Mouse (Mus musculus): ENCODE results near the gene Ap1b1. TPM values are rescaled to one million over a fixed set of nuclear protein-coding genes. Genes with fewer than 3 reads are reported as not detected.

Gene Ap1b1
- polyA plus RNA-seq, 1 experiment from 2014 or later = 126 TPM

DNA sequence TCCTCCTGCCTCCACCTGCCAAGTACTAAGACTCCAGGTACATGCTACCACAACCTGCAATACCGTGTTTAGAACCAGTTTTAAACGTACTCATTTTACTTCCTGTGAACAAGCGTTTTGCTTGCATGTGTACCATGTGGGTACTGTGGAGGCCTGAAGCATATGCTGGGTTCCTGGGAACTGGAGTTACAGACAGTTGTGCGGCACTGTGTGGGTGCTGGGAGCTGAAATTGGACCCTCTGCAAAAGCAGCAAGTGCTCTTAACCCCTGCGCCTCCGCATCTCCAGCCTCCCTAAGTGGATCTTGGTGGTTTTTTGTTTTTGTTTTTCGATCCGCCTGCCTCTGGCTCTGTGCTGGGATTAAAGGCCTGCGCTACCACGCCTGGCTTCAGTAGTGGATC lies 65.0 kb downstream of the Ap1b1 start:
- Histone ChIP-seq H3K27me3 (replicated peaks; ENCODE audit: control insufficient read depth, insufficient read depth, low read length) (peaks cover 14% of the 10 kb centered on the region), H3K4me1 (replicated peaks; ENCODE audit: control insufficient read depth, insufficient read depth, low read length) (no peaks in the 10 kb centered on the region), H3K36me3 (ENCODE audit: control insufficient read depth, insufficient read depth, low read length) (no peaks in the 10 kb centered on the region), H3K4me3 (ENCODE audit: low read depth, low read length) (no peak overlapping the region), H3K9me3 (ENCODE audit: control insufficient read depth, low read length) (no peaks in the 10 kb centered on the region), H3K9ac (ENCODE audit: low read depth, low read length) (no peak overlapping the region), H3K27ac (ENCODE audit: low read depth, low read length) (no peak overlapping the region), H3K4me2 (no peak overlapping the region)
- DNase-seq (ENCODE audit: low spot score) (no peak), ATAC-seq (replicated peaks; ENCODE audit: low FRiP score) (no peak)
- 86% methylated on average over 10 of the region's 10 CpGs for WGBS

- Histone ChIP-seq H3K9ac (ENCODE audit: low read depth, low read length) (no peak overlapping the region), H3K4me1 (replicated peaks; ENCODE audit: control insufficient read depth, insufficient read depth, low read length) (no peaks in the 10 kb centered on the region), H3K36me3 (ENCODE audit: control insufficient read depth, insufficient read depth, low read length) (no peaks in the 10 kb centered on the region), H3K9me3 (ENCODE audit: control insufficient read depth, low read length) (no peaks in the 10 kb centered on the region), H3K27ac (ENCODE audit: low read depth, low read length) (no peak overlapping the region), H3K27me3 (replicated peaks; ENCODE audit: control insufficient read depth, insufficient read depth, low read length) (peaks cover 21% of the 10 kb centered on the region), H3K4me3 (ENCODE audit: low read depth, low read length) (no peak overlapping the region), H3K4me2 (no peak overlapping the region)
- ATAC-seq (replicated peaks; ENCODE audit: low FRiP score) (no peak), DNase-seq (ENCODE audit: low spot score) (no peak)
- 68% methylated on average over 10 of the region's 10 CpGs for WGBS
Observed at GRCm38 (mm10) chr11:5052200-5052854, 65.7 kb downstream of the Ap1b1 start.

DNA sequence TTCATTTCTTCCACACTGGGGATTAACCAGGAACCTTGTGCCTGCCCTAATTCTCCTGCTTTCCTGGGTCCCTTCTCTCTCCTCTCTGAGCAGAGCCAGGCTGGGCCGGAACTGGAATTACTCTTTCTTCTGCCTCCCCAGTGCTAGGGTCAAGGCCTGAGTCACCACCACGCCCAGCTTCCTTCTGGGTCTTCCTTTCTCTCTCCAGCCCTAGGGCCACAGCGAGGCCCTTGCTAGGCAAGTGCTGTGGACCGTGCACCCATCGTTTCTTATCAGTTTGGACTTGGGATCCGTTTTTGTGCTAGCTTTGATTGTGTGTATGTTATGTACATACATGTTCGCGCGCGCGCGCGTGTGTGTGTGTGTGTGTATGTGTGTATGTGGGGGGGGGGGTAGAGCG lies 67.5 kb downstream of the Ap1b1 start:
- Histone ChIP-seq H3K4me2 (no peak overlapping the region), H3K4me3 (ENCODE audit: low read depth, low read length) (no peak overlapping the region), H3K9ac (ENCODE audit: low read depth, low read length) (no peak overlapping the region), H3K27ac (ENCODE audit: low read depth, low read length) (no peak overlapping the region), H3K27me3 (replicated peaks; ENCODE audit: control insufficient read depth, insufficient read depth, low read length) (peaks cover 39% of the 10 kb centered on the region), H3K36me3 (ENCODE audit: control insufficient read depth, insufficient read depth, low read length) (no peaks in the 10 kb centered on the region), H3K9me3 (ENCODE audit: control insufficient read depth, low read length) (no peaks in the 10 kb centered on the region), H3K4me1 (replicated peaks; ENCODE audit: control insufficient read depth, insufficient read depth, low read length) (peaks cover 12% of the 10 kb centered on the region; the same call in 1 of the 2 replicates)
- DNase-seq (ENCODE audit: low spot score) = no peak
- WGBS = 77% methylated on average over 14 of the region's 14 CpGs
- ATAC-seq (replicated peaks; ENCODE audit: low FRiP score) = 0 out of 2 replicates have a peak, but pooled peaks have one; percentile 38

GRCm38 (mm10) chr11:5054874-5055273 lies 68.2 kb downstream of the Ap1b1 start:
- H3K9ac ChIP-seq (ENCODE audit: low read depth, low read length) = no peak overlapping the region
- H3K36me3 ChIP-seq (ENCODE audit: control insufficient read depth, insufficient read depth, low read length) = no peaks in the 10 kb centered on the region
- H3K27me3 ChIP-seq (replicated peaks; ENCODE audit: control insufficient read depth, insufficient read depth, low read length) = peaks cover 46% of the 10 kb centered on the region
- 69% methylated on average over 6 of the region's 6 CpGs for WGBS
- no peak overlapping the region for H3K27ac ChIP-seq (ENCODE audit: low read depth, low read length)
- no peak overlapping the region for H3K4me2 ChIP-seq
- H3K9me3 ChIP-seq (ENCODE audit: control insufficient read depth, low read length) = no peaks in the 10 kb centered on the region
- no peak for ATAC-seq (replicated peaks; ENCODE audit: low FRiP score)
- H3K4me1 ChIP-seq (replicated peaks; ENCODE audit: control insufficient read depth, insufficient read depth, low read length) = peaks cover 18% of the 10 kb centered on the region; the same call in 1 of the 2 replicates
- H3K4me3 ChIP-seq (ENCODE audit: low read depth, low read length) = no peak overlapping the region
- DNase-seq (ENCODE audit: low spot score) = no peak

GRCm38 (mm10) chr11:5055945-5056938 lies 69.6 kb downstream of the Ap1b1 start:
- no peak for DNase-seq (ENCODE audit: low spot score)
- Histone ChIP-seq H3K36me3 (ENCODE audit: control insufficient read depth, insufficient read depth, low read length) (no peaks in the 10 kb centered on the region), H3K9ac (ENCODE audit: low read depth, low read length) (no peak overlapping the region), H3K27me3 (replicated peaks; ENCODE audit: control insufficient read depth, insufficient read depth, low read length) (peaks cover 60% of the 10 kb centered on the region), H3K4me1 (replicated peaks; ENCODE audit: control insufficient read depth, insufficient read depth, low read length) (peaks cover 21% of the 10 kb centered on the region), H3K4me3 (ENCODE audit: low read depth, low read length) (no peak overlapping the region), H3K4me2 (no peak overlapping the region), H3K27ac (ENCODE audit: low read depth, low read length) (no peak overlapping the region), H3K9me3 (ENCODE audit: control insufficient read depth, low read length) (no peaks in the 10 kb centered on the region)
- no peak for ATAC-seq (replicated peaks; ENCODE audit: low FRiP score)
- 44% methylated on average over 23 of the region's 23 CpGs for WGBS

- Histone ChIP-seq H3K36me3 (ENCODE audit: control insufficient read depth, insufficient read depth, low read length) (no peaks in the 10 kb centered on the region), H3K9me3 (ENCODE audit: control insufficient read depth, low read length) (no peaks in the 10 kb centered on the region), H3K4me1 (replicated peaks; ENCODE audit: control insufficient read depth, insufficient read depth, low read length) (peaks cover 29% of the 10 kb centered on the region), H3K27me3 (replicated peaks; ENCODE audit: control insufficient read depth, insufficient read depth, low read length) (peaks cover 68% of the 10 kb centered on the region), H3K27ac (ENCODE audit: low read depth, low read length) (no peak overlapping the region), H3K4me2 (no peak overlapping the region), H3K4me3 (ENCODE audit: low read depth, low read length) (no peak overlapping the region), H3K9ac (ENCODE audit: low read depth, low read length) (no peak overlapping the region)
- WGBS = 66% methylated on average over 8 of the region's 8 CpGs
- no peak for ATAC-seq (replicated peaks; ENCODE audit: low FRiP score)
- DNase-seq (ENCODE audit: low spot score) = no peak
Observed at GRCm38 (mm10) chr11:5057064-5057463, 70.4 kb downstream of the Ap1b1 start.

GRCm38 (mm10) chr11:5057541-5057855 lies 70.9 kb downstream of the Ap1b1 start:
- Histone ChIP-seq H3K4me1 (replicated peaks; ENCODE audit: control insufficient read depth, insufficient read depth, low read length) (peaks cover 33% of the 10 kb centered on the region), H3K4me3 (ENCODE audit: low read depth, low read length) (peak overlapping the region; percentile 54), H3K9ac (ENCODE audit: low read depth, low read length) (no peak overlapping the region), H3K9me3 (ENCODE audit: control insufficient read depth, low read length) (no peaks in the 10 kb centered on the region), H3K27ac (ENCODE audit: low read depth, low read length) (no peak overlapping the region), H3K36me3 (ENCODE audit: control insufficient read depth, insufficient read depth, low read length) (no peaks in the 10 kb centered on the region), H3K4me2 (peak overlapping the region; percentile 86), H3K27me3 (replicated peaks; ENCODE audit: control insufficient read depth, insufficient read depth, low read length) (peaks cover 72% of the 10 kb centered on the region)
- WGBS = 22% methylated on average over 8 of the region's 8 CpGs
- ATAC-seq (replicated peaks; ENCODE audit: low FRiP score) = no peak
- DNase-seq (ENCODE audit: low spot score) = no peak

DNA sequence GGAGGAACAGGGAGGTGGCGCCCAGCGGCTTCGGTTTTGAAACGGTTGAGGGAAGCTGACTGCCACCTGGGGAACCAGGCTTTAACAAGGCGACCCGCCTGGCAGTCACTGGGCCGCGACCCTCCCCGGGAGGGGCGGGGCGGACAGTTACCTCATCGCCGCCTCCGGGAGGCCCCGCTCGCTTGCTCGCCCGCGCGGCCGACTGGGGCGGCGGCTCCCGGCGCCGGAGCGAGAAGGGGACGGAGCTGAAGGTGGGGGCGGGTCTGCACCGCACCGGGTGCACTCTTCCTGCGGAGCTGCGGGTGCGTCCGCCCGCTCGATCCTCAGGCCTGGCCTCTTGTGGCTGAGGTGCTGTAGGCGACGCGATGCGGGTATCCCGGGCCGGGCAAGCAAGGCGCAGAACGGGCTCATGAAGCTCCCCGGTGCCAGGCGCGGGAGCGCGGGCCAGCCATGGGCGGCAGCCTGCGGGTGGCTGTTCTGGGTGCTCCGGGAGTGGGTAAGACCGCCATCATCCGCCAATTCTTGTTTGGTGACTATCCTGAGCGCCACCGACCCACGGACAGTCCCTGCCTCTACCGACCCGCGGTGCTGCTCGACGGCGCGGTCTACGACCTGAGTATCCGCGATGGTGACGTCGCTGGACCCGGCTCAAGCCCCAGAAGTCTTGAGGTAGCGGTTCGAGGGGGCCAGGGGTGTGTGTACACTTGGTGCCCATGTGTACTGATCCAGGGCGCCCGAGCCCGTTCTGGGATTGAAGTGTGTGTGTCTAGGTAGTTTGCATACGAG lies 71.4 kb downstream of the Ap1b1 start, which contains the start of gene Rasl10a:
TSS of gene Rasl10a (plus strand) at position 273 of the 786 bp plus-strand sequence.
- Histone ChIP-seq H3K9me3 (ENCODE audit: control insufficient read depth, low read length) (no peaks in the 10 kb centered on the region), H3K27me3 (replicated peaks; ENCODE audit: control insufficient read depth, insufficient read depth, low read length) (peaks cover 78% of the 10 kb centered on the region), H3K36me3 (ENCODE audit: control insufficient read depth, insufficient read depth, low read length) (no peaks in the 10 kb centered on the region), H3K27ac (ENCODE audit: low read depth, low read length) (no peak within 1 kb of the TSS), H3K9ac (ENCODE audit: low read depth, low read length) (peak within 1 kb of the TSS; percentile 42; the same call in 1 of the 2 replicates), H3K4me2 (peak within 1 kb of the TSS; percentile 86), H3K4me1 (replicated peaks; ENCODE audit: control insufficient read depth, insufficient read depth, low read length) (peaks cover 36% of the 10 kb centered on the region), H3K4me3 (ENCODE audit: low read depth, low read length) (peak within 1 kb of the TSS; percentile 54)
- WGBS = 2% methylated on average over 73 of the region's 77 CpGs
- ATAC-seq (replicated peaks; ENCODE audit: low FRiP score) (no peak), DNase-seq (ENCODE audit: low spot score) (peak; percentile 59)
